Mouse (Mus musculus) kidney, embryonic 16.5 days (tissue): ENCODE measurements around the gene Amh. TPM values are rescaled to one million over a fixed set of nuclear protein-coding genes. Genes with fewer than 3 reads are reported as not detected.

ENCODE experiments used
- ATAC-seq: fragments of 200-750 bp; cut with Nextera tagmentation; 2 replicates; pipeline ENCODE4 v1.8.0; 2017; ENCODE audit warnings: moderate TSS enrichment; ENCODE audit not compliant: low FRiP score, low TSS enrichment
- H3K27ac ChIP-seq: fragments of 300-500 bp; sonication (generic); 2 replicates; pipeline ENCODE4 v1.5.1; 2014; ENCODE audit warnings: low read length
- H3K27me3 ChIP-seq: fragments of 300-500 bp; sonication (generic); 2 replicates; pipeline ENCODE4 v1.6.1; 2014; ENCODE audit warnings: low read length, control low read depth, mixed read lengths; ENCODE audit not compliant: insufficient read depth
- H3K36me3 ChIP-seq: fragments of 300-500 bp; sonication (generic); 2 replicates; pipeline ENCODE4 v1.6.1; 2014; ENCODE audit warnings: low read length, control low read depth, mixed read lengths; ENCODE audit not compliant: insufficient read depth
- H3K4me1 ChIP-seq: fragments of 300-500 bp; sonication (generic); 2 replicates; pipeline ENCODE4 v1.6.1; 2014; ENCODE audit warnings: low read length, control low read depth, mixed read lengths; ENCODE audit not compliant: insufficient read depth
- H3K4me2 ChIP-seq: fragments of 300-500 bp; sonication (generic); replicated peaks from 2 replicates; pipeline ENCODE4 v1.6.1; 2014; ENCODE audit warnings: low read depth, low read length
- H3K4me3 ChIP-seq: fragments of 300-500 bp; sonication (generic); 2 replicates; pipeline ENCODE4 v1.5.1; 2014; ENCODE audit warnings: mild to moderate bottlenecking, low read length
- H3K9ac ChIP-seq: fragments of 300-500 bp; sonication (generic); replicated peaks from 2 replicates; pipeline ENCODE4 v1.6.1; 2014; ENCODE audit warnings: low read length
- H3K9me3 ChIP-seq: fragments of 300-500 bp; sonication (generic); 2 replicates; pipeline ENCODE4 v1.6.1; 2016; ENCODE audit warnings: low read length, control low read depth
- WGBS: fragments of 180-500 bp; shearing (Covaris S2); extraction: QIAGEN DNeasy Blood & Tissue Kit; methylation state at CpG from one replicate; pipeline ENCODE4 v1.1.7; 2014; 5-methylcytosine and 5-hydroxymethylcytosine counted together
- polyA plus RNA-seq: library from polyadenylated mRNA; unstranded; fragments of >200 nt; fragmentation: Nextera tagmentation; extraction: Ambion mirVana; gene quantifications from 2 replicates; pipeline ENCODE4 v1.2.1, GENCODE M21; 2015

Amh gene
- polyA plus RNA-seq, 1 experiment from 2014 or later = 0.70 TPM

DNA sequence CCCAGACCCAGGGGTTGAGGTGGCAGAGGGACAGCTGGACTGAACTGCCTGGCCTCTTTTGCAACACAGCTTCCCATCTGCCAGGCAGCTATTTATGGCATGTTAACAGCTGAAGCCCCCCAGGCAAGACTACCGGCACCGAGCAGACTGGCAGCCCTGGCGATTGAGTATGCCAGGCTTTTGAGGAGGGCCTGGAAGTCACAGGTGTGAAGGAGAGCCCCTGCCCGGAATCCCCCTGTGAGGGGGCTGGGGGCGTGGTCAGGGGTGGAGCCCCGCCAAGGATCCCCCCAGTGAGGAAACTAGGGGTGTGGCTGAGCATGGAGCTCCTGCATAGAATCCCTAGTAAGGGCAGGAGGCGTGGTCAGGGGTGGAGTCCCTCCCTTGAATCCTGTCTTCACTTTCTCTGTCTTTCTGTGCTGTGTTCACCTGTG, 31.9 kb downstream of the Amh start:
- Histone ChIP-seq H3K4me2 (no peak overlapping the region), H3K4me1 (no peaks in the 10 kb centered on the region), H3K9me3 (peaks cover 16% of the 10 kb centered on the region; the same call in 1 of the 2 replicates), H3K4me3 (no peak overlapping the region), H3K27me3 (peaks cover 34% of the 10 kb centered on the region), H3K27ac (no peak overlapping the region), H3K36me3 (no peaks in the 10 kb centered on the region), H3K9ac (no peak overlapping the region)
- no peak for ATAC-seq
- 46% methylated on average over 7 of the region's 7 CpGs for WGBS

DNA sequence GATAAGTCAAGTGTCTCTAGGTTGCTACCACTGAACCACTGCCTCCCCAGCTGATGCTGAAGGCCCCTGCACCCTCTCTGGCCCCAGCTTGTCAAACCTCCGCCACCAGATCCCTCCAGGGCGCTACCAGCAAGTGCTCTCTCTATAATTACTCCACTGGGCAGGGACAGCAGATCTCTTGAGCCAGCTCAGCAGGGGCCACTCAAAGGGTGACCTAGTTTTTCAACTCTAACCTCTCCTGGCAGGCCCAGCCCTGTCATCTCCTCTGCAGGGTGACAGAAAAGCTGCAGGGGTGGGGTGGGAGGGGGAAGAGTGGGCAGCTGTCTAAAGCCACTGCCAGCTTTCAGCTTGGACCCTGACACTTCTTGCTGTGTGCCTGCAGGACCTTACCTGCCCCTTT, 32.8 kb downstream of the Amh start:
- Histone ChIP-seq H3K27me3 (peaks cover 41% of the 10 kb centered on the region), H3K36me3 (no peaks in the 10 kb centered on the region), H3K4me2 (no peak overlapping the region), H3K4me3 (no peak overlapping the region), H3K9ac (no peak overlapping the region), H3K4me1 (no peaks in the 10 kb centered on the region), H3K27ac (no peak overlapping the region), H3K9me3 (peaks cover 16% of the 10 kb centered on the region; the same call in 1 of the 2 replicates)
- WGBS = 21% methylated on average over 2 of the region's 2 CpGs
- no peak for ATAC-seq

DNA sequence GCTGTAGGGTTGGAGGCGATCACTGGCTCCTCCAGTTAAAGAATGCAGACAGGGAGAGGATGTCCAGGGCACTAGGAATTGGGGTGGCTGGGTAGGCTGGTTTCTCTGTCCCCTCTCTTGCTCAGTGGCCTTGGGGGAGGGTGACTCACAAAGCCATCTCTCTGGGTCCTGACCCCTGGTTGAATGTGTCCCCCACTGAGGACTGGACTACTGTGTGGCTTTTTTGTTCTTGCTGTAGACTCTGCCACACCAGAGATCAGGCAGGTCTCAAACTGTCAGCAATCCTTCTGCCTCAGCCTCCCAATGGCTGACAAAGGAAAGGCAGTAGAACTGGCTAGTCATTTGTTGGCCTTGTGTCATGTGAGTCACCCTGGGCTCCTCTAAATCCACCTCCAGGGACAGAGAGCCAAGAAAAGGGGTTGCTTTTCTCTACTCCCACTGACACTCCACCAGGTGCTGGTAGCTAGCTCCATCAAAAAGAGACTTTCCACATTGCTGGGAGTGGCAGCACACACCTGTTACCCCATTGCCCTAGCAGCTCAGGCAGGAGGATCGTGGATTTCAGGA, 33.4 kb downstream of the Amh start:
- ATAC-seq = no peak
- no peak overlapping the region for H3K4me2 ChIP-seq
- no peaks in the 10 kb centered on the region for H3K36me3 ChIP-seq
- 71% methylated on average over 2 of the region's 2 CpGs for WGBS
- H3K27ac ChIP-seq = no peak overlapping the region
- peaks cover 44% of the 10 kb centered on the region for H3K27me3 ChIP-seq
- peaks cover 16% of the 10 kb centered on the region; the same call in 1 of the 2 replicates for H3K9me3 ChIP-seq
- H3K9ac ChIP-seq = no peak overlapping the region
- H3K4me1 ChIP-seq = peaks cover 2% of the 10 kb centered on the region; the same call in 1 of the 2 replicates
- H3K4me3 ChIP-seq = no peak overlapping the region

DNA sequence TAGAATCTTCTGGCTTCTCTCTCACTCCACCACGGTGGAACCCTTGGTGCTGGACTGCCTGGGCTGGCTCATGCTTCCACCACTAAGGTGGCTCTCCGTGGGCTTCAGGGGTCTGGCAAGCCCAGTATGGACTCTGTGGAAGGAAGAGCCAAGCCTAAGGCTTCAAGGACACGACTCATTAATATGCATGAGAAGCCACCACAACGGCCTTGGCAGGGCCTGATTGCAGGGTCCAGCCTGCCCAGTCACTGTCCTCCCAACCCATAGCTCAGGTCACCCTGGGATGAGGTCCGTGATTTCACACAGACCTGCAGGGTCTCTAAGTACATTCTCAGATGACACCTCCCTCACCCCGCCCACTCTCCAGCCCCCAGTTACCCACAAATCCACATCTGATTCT, 34.8 kb downstream of the Amh start:
- H3K9ac ChIP-seq = no peak overlapping the region
- H3K27me3 ChIP-seq = peaks cover 46% of the 10 kb centered on the region
- no peak overlapping the region for H3K27ac ChIP-seq
- WGBS = 56% methylated on average over 6 of the region's 6 CpGs
- no peak for ATAC-seq
- H3K9me3 ChIP-seq = 0 out of 2 replicates have a peak, but pooled peaks cover 9% of the 10 kb centered on the region
- H3K4me1 ChIP-seq = peaks cover 11% of the 10 kb centered on the region; the same call in 1 of the 2 replicates
- no peaks in the 10 kb centered on the region for H3K36me3 ChIP-seq
- H3K4me3 ChIP-seq = no peak overlapping the region
- H3K4me2 ChIP-seq = no peak overlapping the region

DNA sequence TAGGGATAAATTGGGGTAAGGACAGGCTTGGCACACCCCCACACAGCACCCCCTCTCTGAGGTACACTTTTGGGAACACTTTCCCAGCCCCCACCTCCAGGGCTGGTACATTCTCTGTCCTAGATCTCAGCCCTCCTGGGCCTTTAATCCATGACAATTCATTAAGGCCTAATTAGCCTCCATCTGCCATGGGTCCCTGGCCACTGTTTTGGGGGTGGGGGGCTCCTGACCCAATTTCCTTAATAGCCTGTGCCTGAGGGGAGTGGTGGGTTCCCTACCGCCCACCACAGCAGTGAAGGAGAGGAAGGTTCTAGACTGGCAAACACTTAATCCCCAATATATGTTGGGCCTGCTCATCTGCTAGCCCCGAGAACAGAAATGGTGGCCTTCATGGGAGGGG, 36.6 kb downstream of the Amh start:
- ATAC-seq = no peak
- H3K9ac ChIP-seq = no peak overlapping the region
- no peak overlapping the region for H3K4me2 ChIP-seq
- H3K4me3 ChIP-seq = no peak overlapping the region
- H3K9me3 ChIP-seq = no peaks in the 10 kb centered on the region
- WGBS = 84% methylated on average over 2 of the region's 2 CpGs
- H3K4me1 ChIP-seq = peaks cover 11% of the 10 kb centered on the region; the same call in 1 of the 2 replicates
- H3K27me3 ChIP-seq = peaks cover 37% of the 10 kb centered on the region
- H3K36me3 ChIP-seq = no peaks in the 10 kb centered on the region
- no peak overlapping the region for H3K27ac ChIP-seq

DNA sequence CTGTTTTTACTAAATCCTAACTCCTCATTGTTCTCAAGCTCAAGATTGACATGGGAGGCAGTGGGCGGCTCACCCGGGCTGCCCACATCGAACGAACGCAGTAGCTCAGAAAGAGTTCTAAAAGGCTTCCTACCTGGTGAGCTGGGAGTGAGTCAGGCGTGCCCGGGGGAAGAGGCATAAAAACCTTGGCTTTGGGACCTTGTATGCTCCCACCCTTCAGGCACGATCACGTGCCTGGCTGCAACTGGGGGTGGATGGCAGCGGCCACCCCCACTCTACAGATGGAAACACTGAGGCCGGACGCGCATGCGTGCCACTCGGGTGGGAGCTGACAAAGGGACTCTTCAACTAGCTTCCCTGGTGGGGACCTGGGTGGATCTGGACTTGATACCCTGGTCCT, 37.3 kb downstream of the Amh start:
- Histone ChIP-seq H3K9me3 (no peaks in the 10 kb centered on the region), H3K27ac (no peak overlapping the region), H3K9ac (no peak overlapping the region), H3K4me3 (no peak overlapping the region), H3K36me3 (no peaks in the 10 kb centered on the region), H3K4me2 (no peak overlapping the region), H3K27me3 (peaks cover 37% of the 10 kb centered on the region), H3K4me1 (peaks cover 11% of the 10 kb centered on the region; the same call in 1 of the 2 replicates)
- ATAC-seq = no peak
- WGBS = 80% methylated on average over 15 of the region's 15 CpGs

DNA sequence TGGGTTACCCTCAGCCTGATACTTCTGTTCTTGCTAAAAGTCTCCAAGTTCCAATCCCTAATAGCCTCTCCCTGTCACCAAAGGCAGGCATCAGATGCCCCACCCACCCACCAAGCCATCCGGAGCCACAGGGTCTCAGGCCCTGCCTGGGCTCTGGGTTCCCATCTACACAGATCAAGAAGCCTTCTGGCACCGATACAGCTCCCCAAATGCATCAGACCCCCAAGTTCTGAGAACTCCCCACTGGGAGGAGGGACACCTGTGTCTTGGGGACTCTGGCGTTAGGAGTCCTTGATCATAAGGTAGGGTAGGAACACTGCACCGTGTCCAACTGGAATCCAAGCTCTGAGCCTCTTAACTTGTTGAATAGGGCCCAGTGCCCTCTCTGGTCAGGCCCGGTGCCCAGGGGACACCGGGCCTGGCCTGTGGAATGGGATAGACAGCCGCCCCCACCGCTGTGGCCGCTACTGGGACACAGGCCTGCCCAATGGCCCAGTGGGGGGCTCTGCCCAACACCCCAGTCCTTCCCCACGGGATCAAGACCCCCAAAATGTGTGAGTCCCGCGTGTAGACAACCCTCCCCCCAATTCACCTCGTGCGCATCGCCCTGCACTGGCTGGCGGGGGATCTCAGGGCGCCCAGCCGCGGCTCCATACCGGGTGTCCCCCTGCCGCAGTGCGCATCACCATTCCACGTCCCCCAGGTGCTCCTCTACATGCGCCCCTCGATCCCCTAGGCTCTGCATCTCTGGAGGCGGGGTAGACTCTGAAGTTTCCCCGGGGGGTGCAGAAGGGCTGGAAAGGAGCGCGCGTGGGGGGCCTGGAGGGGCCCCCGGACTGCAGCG, 38.3 kb downstream of the Amh start:
- no peaks in the 10 kb centered on the region for H3K9me3 ChIP-seq
- H3K4me2 ChIP-seq = peak overlapping the region; percentile 63
- peak overlapping the region; percentile 46 for H3K4me3 ChIP-seq
- H3K27me3 ChIP-seq = peaks cover 37% of the 10 kb centered on the region
- peak overlapping the region; percentile 61 for H3K9ac ChIP-seq
- H3K27ac ChIP-seq = no peak overlapping the region
- no peak for ATAC-seq
- H3K36me3 ChIP-seq = no peaks in the 10 kb centered on the region
- 10% methylated on average over 32 of the region's 32 CpGs for WGBS
- H3K4me1 ChIP-seq = peaks cover 11% of the 10 kb centered on the region; the same call in 1 of the 2 replicates

DNA sequence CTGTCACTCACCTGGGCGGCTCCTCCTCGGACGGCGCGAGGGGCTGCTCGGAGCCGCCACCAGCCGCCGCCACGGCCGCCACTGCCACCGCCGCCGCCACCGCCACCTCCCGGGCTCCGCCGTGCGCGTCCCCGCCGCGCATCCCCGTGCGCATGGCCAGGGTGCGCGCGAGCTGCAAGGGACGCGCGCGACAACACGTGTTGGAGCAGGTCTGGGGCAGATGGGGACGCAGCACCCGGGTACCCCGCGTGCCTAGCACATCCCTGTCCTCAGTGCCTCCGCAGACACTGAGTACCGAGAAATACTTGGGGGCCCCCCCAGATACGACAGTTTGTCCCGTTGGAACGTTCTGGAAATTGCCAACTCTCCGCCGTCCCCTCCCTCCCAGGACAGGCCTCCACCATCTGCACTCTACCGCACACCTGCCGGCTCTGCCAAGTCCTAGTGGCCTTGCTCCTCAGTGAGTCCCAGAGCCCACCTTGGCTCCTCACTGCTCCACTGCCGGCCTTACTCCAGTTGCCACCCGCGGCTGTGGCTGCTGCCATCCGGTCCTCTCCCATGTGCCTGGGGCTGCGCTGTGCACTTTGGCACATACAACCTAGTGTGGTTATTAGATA, 39.0 kb downstream of the Amh start, which contains the start of gene Lingo3:
Gene Lingo3, minus strand, starts transcription at position 109 of the 617 bp plus-strand sequence.
- no peak for ATAC-seq
- H3K4me1 ChIP-seq = peaks cover 11% of the 10 kb centered on the region; the same call in 1 of the 2 replicates
- 4% methylated on average over 51 of the region's 51 CpGs for WGBS
- peak within 1 kb of the TSS; percentile 46 for H3K4me3 ChIP-seq
- H3K9ac ChIP-seq = peak within 1 kb of the TSS; percentile 61
- no peak within 1 kb of the TSS for H3K27ac ChIP-seq
- peak within 1 kb of the TSS; percentile 63 for H3K4me2 ChIP-seq
- H3K27me3 ChIP-seq = peaks cover 37% of the 10 kb centered on the region
- no peaks in the 10 kb centered on the region for H3K36me3 ChIP-seq
- no peaks in the 10 kb centered on the region for H3K9me3 ChIP-seq

DNA sequence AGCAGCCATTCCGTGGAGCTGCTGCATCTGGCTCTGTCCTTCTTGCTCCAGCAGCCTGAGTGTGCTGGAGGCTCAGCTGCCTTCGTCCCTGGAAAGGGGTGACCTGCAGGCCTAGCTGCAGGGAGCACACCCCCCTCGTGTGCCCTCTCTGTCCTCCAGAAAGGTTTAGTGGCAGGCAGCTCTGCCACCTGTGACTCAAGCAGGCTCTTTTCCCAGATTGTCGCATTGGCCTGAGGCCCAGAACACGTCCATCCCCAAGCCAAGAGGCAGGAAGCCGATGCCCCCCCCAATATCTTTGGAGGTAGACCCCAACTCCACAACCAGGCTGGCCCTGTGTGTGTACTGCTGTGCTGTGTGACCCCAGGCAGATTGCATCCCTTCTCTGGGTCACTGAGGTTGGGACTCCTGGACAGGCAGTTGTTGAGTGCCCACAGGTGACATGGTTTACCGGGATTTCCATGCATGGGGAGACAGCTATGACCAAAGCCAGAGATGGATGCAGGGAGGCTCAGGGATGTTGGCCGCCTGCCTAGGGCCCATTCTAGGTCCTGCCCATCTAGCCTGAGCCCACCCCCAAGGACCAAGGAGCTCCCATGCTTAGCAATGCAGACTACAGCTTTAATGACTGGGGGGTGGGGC, 40.1 kb downstream of the Amh start:
- Histone ChIP-seq H3K36me3 (no peaks in the 10 kb centered on the region), H3K27me3 (peaks cover 37% of the 10 kb centered on the region), H3K4me3 (no peak overlapping the region), H3K9me3 (no peaks in the 10 kb centered on the region), H3K4me1 (peaks cover 11% of the 10 kb centered on the region; the same call in 1 of the 2 replicates), H3K27ac (no peak overlapping the region), H3K9ac (no peak overlapping the region), H3K4me2 (no peak overlapping the region)
- no peak for ATAC-seq
- 56% methylated on average over 8 of the region's 8 CpGs for WGBS
